Mouse (Mus musculus) testis, adult 2 months (tissue): ENCODE data around the gene Satb2.

Experiments
- CTCF ChIP-seq: fragments of 200-500 bp; IDR thresholded peaks from 2 replicates; pipeline ENCODE4 v1.5.1; 2012; ENCODE audit warnings: low read depth, mild to moderate bottlenecking, inconsistent platforms, low read length, moderate library complexity; ENCODE audit not compliant: control insufficient read depth, insufficient read depth, insufficient replicate concordance
- POLR2A ChIP-seq: fragments of 200-500 bp; IDR thresholded peaks from 2 replicates; pipeline ENCODE4 v1.6.1; 2012; ENCODE audit warnings: low read depth, mild to moderate bottlenecking, inconsistent platforms, low read length, moderate library complexity; ENCODE audit not compliant: control insufficient read depth

- TF ChIP-seq CTCF (no peak), POLR2A (no peak)
These were observed 48.4 kb downstream of the Satb2 start for GRCm38 (mm10) chr1:56930096-56930495.
